Mouse (Mus musculus) layer of hippocampus, adult 9-10 months (tissue): ENCODE measurements around the gene Rdm1.
"Not testable (repeated sequence)": the region's sequence is repeated elsewhere in the genome, so short reads cannot be mapped to it uniquely, and the experiment has no call there.

Source experiments
- DNase-seq: peaks from one replicate; pipeline ENCODE4 v3.0.0; 2022; ENCODE audit warnings: low spot score

The Rdm1 gene

GRCm38 (mm10) chr11:101616948-101617767, 9.8 kb upstream of the Rdm1 start:
- DNase-seq = no peak

- no peak for DNase-seq
Measured at GRCm38 (mm10) chr11:101617849-101618248, 9.1 kb upstream of the Rdm1 start.

GRCm38 (mm10) chr11:101618596-101618995, 8.4 kb upstream of the Rdm1 start:
- DNase-seq = no peak

- DNase-seq = not testable (repeated sequence)
Measured at GRCm38 (mm10) chr11:101620022-101620655, 6.9 kb upstream of the Rdm1 start.

GRCm38 (mm10) chr11:101626649-101626994, 373 bp upstream of the Rdm1 start:
- no peak for DNase-seq

GRCm38 (mm10) chr11:101627857-101628559, 1.0 kb downstream of the Rdm1 start:
- DNase-seq = no peak

GRCm38 (mm10) chr11:101628733-101629417, 1.9 kb downstream of the Rdm1 start:
- DNase-seq = not testable (repeated sequence)

- no peak for DNase-seq
Measured at GRCm38 (mm10) chr11:101635660-101636059, 8.7 kb downstream of the Rdm1 start.

- DNase-seq = no peak
Measured at GRCm38 (mm10) chr11:101639761-101640160, 12.8 kb downstream of the Rdm1 start.

GRCm38 (mm10) chr11:101640857-101641709, 14.1 kb downstream of the Rdm1 start:
- DNase-seq = peak; percentile 55

GRCm38 (mm10) chr11:101641710-101642642, 15.0 kb downstream of the Rdm1 start:
- not testable (repeated sequence) for DNase-seq

- DNase-seq = no peak
Measured at GRCm38 (mm10) chr11:101642931-101643330, 15.9 kb downstream of the Rdm1 start.

- no peak for DNase-seq
Measured at GRCm38 (mm10) chr11:101644591-101644990, 17.6 kb downstream of the Rdm1 start.

- DNase-seq = not testable (repeated sequence)
Measured at GRCm38 (mm10) chr11:101645043-101645410, 18.0 kb downstream of the Rdm1 start.

GRCm38 (mm10) chr11:101645411-101646282, 18.7 kb downstream of the Rdm1 start:
- not testable (repeated sequence) for DNase-seq

- DNase-seq = not testable (repeated sequence)
Measured at GRCm38 (mm10) chr11:101646283-101646794, 19.3 kb downstream of the Rdm1 start.

- DNase-seq = not testable (repeated sequence)
Measured at GRCm38 (mm10) chr11:101647093-101647492, 20.1 kb downstream of the Rdm1 start.

GRCm38 (mm10) chr11:101656356-101656755, 29.4 kb downstream of the Rdm1 start:
- DNase-seq = no peak

- no peak for DNase-seq
Measured at GRCm38 (mm10) chr11:101657528-101657885, 30.5 kb downstream of the Rdm1 start.
